Mouse (Mus musculus): ENCODE measurements around the gene Coro7. TPM values are rescaled to one million over a fixed set of nuclear protein-coding genes. Genes with fewer than 3 reads are reported as not detected.

The Coro7 gene
- polyA plus RNA-seq, 1 experiment from 2014 or later: 19.1 TPM

GRCm38 (mm10) chr16:4603453-4603837, 76.1 kb downstream of the Coro7 start:
- WGBS: 65% methylated on average over 1 of the region's 1 CpGs
- no peaks in the 10 kb centered on the region for H3K27me3 ChIP-seq (ENCODE audit: poor library complexity, severe bottlenecking)
- H3K4me1 ChIP-seq: peaks cover 94% of the 10 kb centered on the region
- H3K27ac ChIP-seq: peak overlapping the region; percentile 78
- no peaks in the 10 kb centered on the region for H3K9me3 ChIP-seq
- H3K36me3 ChIP-seq (replicated peaks): peaks cover 5% of the 10 kb centered on the region
- no peak for DNase-seq (ENCODE audit: extremely low spot score, low spot score)
- 0 out of 2 replicates have a peak overlapping the region, but pooled peaks have one; percentile 26 for H3K4me3 ChIP-seq

DNA sequence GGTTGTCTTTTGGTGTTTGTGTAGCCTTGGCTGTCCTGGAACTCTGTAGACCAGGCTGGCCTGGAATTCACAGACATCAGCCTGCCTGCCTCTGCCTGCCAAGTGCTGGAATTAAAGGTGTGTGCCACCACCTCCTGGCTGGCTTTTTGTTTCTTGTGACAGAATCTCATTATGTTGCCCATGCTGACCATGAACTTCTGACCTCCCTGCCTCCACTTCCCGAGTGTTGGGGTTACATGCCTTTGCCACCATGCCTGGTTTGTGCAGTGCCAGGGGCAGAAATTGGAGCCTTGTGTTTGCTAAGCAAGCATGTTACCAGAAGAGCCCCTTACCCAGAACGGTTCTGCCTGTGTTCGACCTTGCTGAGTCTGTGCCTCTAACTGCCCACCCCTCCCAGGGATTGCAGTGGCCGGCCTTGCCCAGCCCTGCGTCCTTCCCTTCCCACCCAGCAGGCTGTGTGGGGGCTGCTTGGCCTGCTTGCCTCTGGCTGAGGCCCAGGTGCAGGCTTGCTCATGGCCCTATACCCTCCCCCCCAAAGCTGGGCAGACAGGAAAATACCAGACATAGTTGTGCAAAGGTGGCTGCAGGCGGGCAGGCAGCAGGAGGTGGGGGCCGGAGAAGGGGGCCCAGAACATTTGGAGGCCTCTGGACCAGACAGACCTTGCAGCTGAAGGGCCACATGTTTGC, 76.7 kb downstream of the Coro7 start:
- H3K4me1 ChIP-seq: peaks cover 99% of the 10 kb centered on the region
- H3K27ac ChIP-seq: peak overlapping the region; percentile 78
- DNase-seq (ENCODE audit: extremely low spot score, low spot score): no peak
- no peaks in the 10 kb centered on the region for H3K9me3 ChIP-seq
- peak overlapping the region; percentile 26 for H3K4me3 ChIP-seq
- H3K36me3 ChIP-seq (replicated peaks): peaks cover 2% of the 10 kb centered on the region; the same call in 1 of the 2 replicates
- H3K27me3 ChIP-seq (ENCODE audit: poor library complexity, severe bottlenecking): no peaks in the 10 kb centered on the region
- 41% methylated on average over 7 of the region's 7 CpGs for WGBS

- peak overlapping the region; percentile 26; the same call in 1 of the 2 replicates for H3K4me3 ChIP-seq
- no peaks in the 10 kb centered on the region for H3K9me3 ChIP-seq
- WGBS: 26% methylated on average over 3 of the region's 3 CpGs
- no peak for DNase-seq (ENCODE audit: extremely low spot score, low spot score)
- H3K27ac ChIP-seq: peak overlapping the region; percentile 78
- no peaks in the 10 kb centered on the region for H3K27me3 ChIP-seq (ENCODE audit: poor library complexity, severe bottlenecking)
- peaks cover 100% of the 10 kb centered on the region for H3K4me1 ChIP-seq
- peaks cover 2% of the 10 kb centered on the region; the same call in 1 of the 2 replicates for H3K36me3 ChIP-seq (replicated peaks)
These were observed 77.4 kb downstream of the Coro7 start for GRCm38 (mm10) chr16:4602189-4602588.

GRCm38 (mm10) chr16:4600701-4601310, 78.8 kb downstream of the Coro7 start:
- no peak for DNase-seq (ENCODE audit: extremely low spot score, low spot score)
- Histone ChIP-seq H3K27me3 (ENCODE audit: poor library complexity, severe bottlenecking) (no peaks in the 10 kb centered on the region), H3K36me3 (replicated peaks) (peaks cover 2% of the 10 kb centered on the region; the same call in 1 of the 2 replicates), H3K27ac (peak overlapping the region; percentile 97), H3K4me1 (peaks cover 100% of the 10 kb centered on the region), H3K4me3 (0 out of 2 replicates have a peak overlapping the region, but pooled peaks have one; percentile 14), H3K9me3 (no peaks in the 10 kb centered on the region)
- WGBS: 85% methylated on average over 9 of the region's 9 CpGs

DNA sequence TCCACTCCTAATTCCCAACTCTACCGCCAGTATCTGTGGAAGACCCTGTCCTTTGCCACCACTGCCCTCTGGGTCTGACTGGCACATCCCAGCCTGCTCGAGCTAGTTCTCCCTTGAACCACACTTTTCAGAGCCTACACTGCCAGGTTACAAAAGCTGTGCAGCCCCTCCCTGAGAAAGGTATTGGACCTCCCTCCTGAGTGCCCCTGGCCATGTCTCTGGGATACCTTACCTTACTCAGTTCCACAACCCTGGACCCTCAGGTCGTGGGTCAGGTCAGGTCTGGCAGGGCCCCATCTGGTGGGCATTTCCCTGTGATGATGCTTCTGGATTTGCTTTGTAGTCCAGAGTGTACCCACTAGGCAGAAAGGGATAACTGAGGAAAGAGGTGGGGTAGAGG, 80.0 kb downstream of the Coro7 start:
- no peak overlapping the region for H3K4me3 ChIP-seq
- DNase-seq (ENCODE audit: extremely low spot score, low spot score): no peak
- H3K27me3 ChIP-seq (ENCODE audit: poor library complexity, severe bottlenecking): no peaks in the 10 kb centered on the region
- peaks cover 2% of the 10 kb centered on the region; the same call in 1 of the 2 replicates for H3K36me3 ChIP-seq (replicated peaks)
- H3K27ac ChIP-seq: peak overlapping the region; percentile 97
- WGBS: 77% methylated on average over 3 of the region's 3 CpGs
- H3K4me1 ChIP-seq: peaks cover 98% of the 10 kb centered on the region
- no peaks in the 10 kb centered on the region for H3K9me3 ChIP-seq

DNA sequence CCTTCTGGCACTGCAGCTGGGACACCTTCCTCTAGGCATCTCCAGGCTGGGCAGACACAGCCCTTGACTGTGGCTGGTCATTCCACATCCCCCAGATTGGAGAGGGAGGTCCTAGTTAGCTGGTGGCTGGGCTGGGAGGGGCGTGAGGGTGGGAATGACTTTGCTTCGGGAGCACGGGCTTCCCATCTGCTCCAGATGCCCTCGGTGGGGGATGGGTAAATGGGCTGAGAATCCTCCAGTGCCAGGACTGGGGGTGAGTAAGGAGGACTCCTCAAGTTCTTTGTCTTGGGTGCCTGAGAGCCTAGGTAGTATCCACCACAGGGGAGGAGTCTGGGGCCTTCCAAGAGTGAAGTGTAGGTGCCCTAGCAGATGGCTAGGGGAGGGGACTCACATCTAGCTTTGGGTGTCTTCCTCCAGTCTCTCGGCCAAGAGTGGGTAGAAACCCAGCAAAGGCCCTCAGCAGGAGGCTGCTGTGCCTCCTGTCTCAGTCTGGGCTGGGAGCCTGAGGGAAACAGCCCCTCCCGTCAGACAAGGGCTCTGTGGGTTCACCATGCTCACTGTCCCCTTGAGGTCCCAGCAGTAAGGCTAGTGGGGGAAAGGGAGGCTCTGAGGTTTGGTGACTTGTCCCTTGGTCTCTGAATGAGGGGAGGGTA, 80.6 kb downstream of the Coro7 start:
- peak overlapping the region; percentile 97 for H3K27ac ChIP-seq
- H3K9me3 ChIP-seq: 0 out of 2 replicates have a peak, but pooled peaks cover 2% of the 10 kb centered on the region
- peaks cover 97% of the 10 kb centered on the region for H3K4me1 ChIP-seq
- H3K27me3 ChIP-seq (ENCODE audit: poor library complexity, severe bottlenecking): no peaks in the 10 kb centered on the region
- 28% methylated on average over 6 of the region's 6 CpGs for WGBS
- peak overlapping the region; percentile 27; the same call in 1 of the 2 replicates for H3K4me3 ChIP-seq
- DNase-seq (ENCODE audit: extremely low spot score, low spot score): no peak
- peaks cover 2% of the 10 kb centered on the region; the same call in 1 of the 2 replicates for H3K36me3 ChIP-seq (replicated peaks)

- Histone ChIP-seq H3K9me3 (0 out of 2 replicates have a peak, but pooled peaks cover 2% of the 10 kb centered on the region), H3K27ac (peak overlapping the region; percentile 97), H3K4me3 (peak overlapping the region; percentile 75), H3K27me3 (ENCODE audit: poor library complexity, severe bottlenecking) (no peaks in the 10 kb centered on the region), H3K36me3 (replicated peaks) (peaks cover 2% of the 10 kb centered on the region; the same call in 1 of the 2 replicates), H3K4me1 (peaks cover 97% of the 10 kb centered on the region)
- no peak for DNase-seq (ENCODE audit: extremely low spot score, low spot score)
- 73% methylated on average over 5 of the region's 5 CpGs for WGBS
These were observed 81.5 kb downstream of the Coro7 start for GRCm38 (mm10) chr16:4598041-4598440.

- Histone ChIP-seq H3K4me1 (peaks cover 97% of the 10 kb centered on the region), H3K36me3 (replicated peaks) (peaks cover 2% of the 10 kb centered on the region; the same call in 1 of the 2 replicates), H3K27ac (peak overlapping the region; percentile 97), H3K4me3 (peak overlapping the region; percentile 75), H3K9me3 (0 out of 2 replicates have a peak, but pooled peaks cover 2% of the 10 kb centered on the region), H3K27me3 (ENCODE audit: poor library complexity, severe bottlenecking) (no peaks in the 10 kb centered on the region)
- no peak for DNase-seq (ENCODE audit: extremely low spot score, low spot score)
- WGBS: 58% methylated on average over 7 of the region's 7 CpGs
These were observed 82.3 kb downstream of the Coro7 start for GRCm38 (mm10) chr16:4597296-4597695.

DNA sequence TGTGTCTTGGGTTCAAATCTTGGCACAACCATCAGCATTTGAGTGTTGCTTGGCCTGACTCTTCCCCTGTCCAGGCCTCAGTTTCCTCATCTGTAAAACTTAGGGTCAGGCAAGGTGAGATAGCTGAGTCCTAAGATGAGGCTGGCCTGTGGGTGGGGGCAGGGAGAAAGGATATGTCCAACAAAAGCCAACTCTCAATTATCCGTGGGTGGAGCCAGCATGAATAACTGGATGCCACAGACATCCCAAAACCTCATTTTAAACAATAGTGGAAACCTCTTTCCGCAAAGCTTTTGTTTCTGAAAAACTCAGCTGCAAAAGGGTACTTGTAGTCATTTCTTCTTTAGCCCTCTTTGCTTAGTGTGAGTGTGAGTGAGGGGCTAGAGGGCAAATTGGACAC, 82.7 kb downstream of the Coro7 start:
- peaks cover 97% of the 10 kb centered on the region for H3K4me1 ChIP-seq
- H3K27ac ChIP-seq: peak overlapping the region; percentile 97
- peaks cover 2% of the 10 kb centered on the region; the same call in 1 of the 2 replicates for H3K36me3 ChIP-seq (replicated peaks)
- WGBS: 36% methylated on average over 2 of the region's 2 CpGs
- H3K27me3 ChIP-seq (ENCODE audit: poor library complexity, severe bottlenecking): no peaks in the 10 kb centered on the region
- 0 out of 2 replicates have a peak, but pooled peaks cover 2% of the 10 kb centered on the region for H3K9me3 ChIP-seq
- peak overlapping the region; percentile 75 for H3K4me3 ChIP-seq
- no peak for DNase-seq (ENCODE audit: extremely low spot score, low spot score)

GRCm38 (mm10) chr16:4596141-4596728, 83.3 kb downstream of the Coro7 start:
- Histone ChIP-seq H3K4me1 (peaks cover 94% of the 10 kb centered on the region), H3K27ac (peak overlapping the region; percentile 97), H3K4me3 (peak overlapping the region; percentile 75), H3K36me3 (replicated peaks) (peaks cover 2% of the 10 kb centered on the region; the same call in 1 of the 2 replicates), H3K27me3 (ENCODE audit: poor library complexity, severe bottlenecking) (no peaks in the 10 kb centered on the region), H3K9me3 (0 out of 2 replicates have a peak, but pooled peaks cover 2% of the 10 kb centered on the region)
- DNase-seq (ENCODE audit: extremely low spot score, low spot score): peak; percentile 46
- WGBS: 3% methylated on average over 3 of the region's 3 CpGs

- Histone ChIP-seq H3K4me3 (peak overlapping the region; percentile 75), H3K27ac (peak overlapping the region; percentile 97), H3K27me3 (ENCODE audit: poor library complexity, severe bottlenecking) (no peaks in the 10 kb centered on the region), H3K9me3 (peaks cover 4% of the 10 kb centered on the region; the same call in 1 of the 2 replicates), H3K4me1 (peaks cover 87% of the 10 kb centered on the region), H3K36me3 (replicated peaks) (peaks cover 7% of the 10 kb centered on the region)
- 3% methylated on average over 5 of the region's 5 CpGs for WGBS
- no peak for DNase-seq (ENCODE audit: extremely low spot score, low spot score)
These were observed 84.0 kb downstream of the Coro7 start for GRCm38 (mm10) chr16:4595527-4595963.

Data from forebrain, embryonic 10.5 days (tissue).